Mouse (Mus musculus) heart, postnatal 10 days (tissue): Measurements from ENCODE around the gene Apol6. TPM values are rescaled to one million over a fixed set of nuclear protein-coding genes. Genes with fewer than 3 reads are reported as not detected.

Source experiments
- DNase-seq, 2 experiments: peaks; one replicate each; pipeline ENCODE4 v3.0.0; 2021
- intact Hi-C: fragments of 180-260 bp; cut with DNase I; formaldehyde crosslinking; loops from one replicate; pipeline ENCODE4 v1.15.1; 2025
- total RNA-seq, 2 experiments: library from RNA; stranded (reverse); gene quantifications; 2 replicates each; pipeline ENCODE4 v1.2.3; 2021

Gene Apol6
- total RNA-seq, 2 experiments from 2014 or later = 1.6 to 1.7 TPM

- DNase-seq = no peak
- intact Hi-C loops = loop anchor here (5.0 kb wide), 2 partner anchors 39 to 89 kb away; no protein-coding TSS in a partner anchor
Measured at GRCm38 (mm10) chr15:77066233-77066632, 21.7 kb downstream of the Apol6 start.

- intact Hi-C loops = loop anchor here (2.0 to 5.0 kb wide), 3 partner anchors 30 to 91 kb away; no protein-coding TSS in a partner anchor
Measured at GRCm38 (mm10) chr15:77068439-77068861, 23.9 kb downstream of the Apol6 start.

GRCm38 (mm10) chr15:77069019-77069418, 24.5 kb downstream of the Apol6 start:
- intact Hi-C loops = loop anchor here (2.0 to 5.0 kb wide), 3 partner anchors 30 to 92 kb away; no protein-coding TSS in a partner anchor
- peak; percentile 57 to 61 for DNase-seq

More at GRCm38 (mm10) chr15:77068439-77068861, 23.9 kb downstream of the Apol6 start:
- peak; percentile 64 to 66 for DNase-seq

DNA sequence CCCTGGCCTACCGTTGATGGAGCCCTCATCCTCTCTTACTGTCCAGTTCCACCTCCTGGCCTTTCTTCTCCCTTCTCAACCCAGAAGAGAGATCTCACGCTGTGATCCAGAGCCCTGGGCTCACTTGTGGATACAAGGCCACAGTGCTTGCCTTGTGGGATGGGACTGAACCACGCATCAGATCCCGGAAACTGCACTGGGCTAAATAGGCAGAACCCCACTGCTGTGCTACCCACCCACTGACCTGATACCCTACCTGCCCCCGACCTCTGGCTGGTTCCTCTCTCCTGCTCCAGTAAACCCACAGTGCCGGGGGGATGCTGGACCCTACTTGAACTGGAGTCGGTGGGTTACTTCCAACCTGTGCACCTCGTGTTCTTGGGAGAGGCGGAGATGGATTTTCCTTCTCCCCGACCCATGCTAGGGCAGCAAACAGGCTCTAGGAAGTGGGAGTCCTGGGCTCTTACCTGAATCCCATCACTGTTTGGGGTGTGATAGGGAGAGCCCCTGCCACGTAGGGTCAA, 26.3 kb downstream of the Apol6 start:
- no peak for DNase-seq
- intact Hi-C loops = no loop called here

- intact Hi-C loops = no loop called here
- peak in 1 of 2 experiments; percentile 48 for DNase-seq
Measured at GRCm38 (mm10) chr15:77071501-77071900, 27.0 kb downstream of the Apol6 start.

GRCm38 (mm10) chr15:77072556-77073163, 28.1 kb downstream of the Apol6 start:
- no peak for DNase-seq
- intact Hi-C loops = no loop called here

- intact Hi-C loops = no loop called here
- no peak for DNase-seq
Measured at GRCm38 (mm10) chr15:77076523-77076922, 32.0 kb downstream of the Apol6 start.

- no peak for DNase-seq
- intact Hi-C loops = no loop called here
Measured at GRCm38 (mm10) chr15:77077906-77078305, 33.4 kb downstream of the Apol6 start.

DNA sequence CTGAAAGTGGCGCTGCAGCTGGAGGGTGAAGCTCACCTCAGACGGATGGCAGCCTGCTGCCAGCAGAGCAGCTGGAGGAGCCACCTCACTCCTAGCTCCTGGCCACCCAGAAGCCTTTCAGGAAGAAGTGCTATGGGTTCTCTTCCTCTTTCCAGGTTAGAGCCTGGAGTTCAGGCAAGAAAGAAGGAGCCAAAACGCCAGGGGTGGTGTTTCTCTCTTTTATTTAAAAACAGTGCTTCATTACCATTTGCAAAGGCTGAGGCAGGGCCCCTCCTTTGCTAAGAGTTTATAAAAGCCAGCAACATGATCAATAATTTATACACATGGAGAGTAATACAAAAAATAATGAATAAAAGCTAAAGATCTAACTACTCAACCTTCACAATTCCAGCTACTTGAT, 34.3 kb downstream of the Apol6 start:
- no peak for DNase-seq
- intact Hi-C loops = no loop called here

DNA sequence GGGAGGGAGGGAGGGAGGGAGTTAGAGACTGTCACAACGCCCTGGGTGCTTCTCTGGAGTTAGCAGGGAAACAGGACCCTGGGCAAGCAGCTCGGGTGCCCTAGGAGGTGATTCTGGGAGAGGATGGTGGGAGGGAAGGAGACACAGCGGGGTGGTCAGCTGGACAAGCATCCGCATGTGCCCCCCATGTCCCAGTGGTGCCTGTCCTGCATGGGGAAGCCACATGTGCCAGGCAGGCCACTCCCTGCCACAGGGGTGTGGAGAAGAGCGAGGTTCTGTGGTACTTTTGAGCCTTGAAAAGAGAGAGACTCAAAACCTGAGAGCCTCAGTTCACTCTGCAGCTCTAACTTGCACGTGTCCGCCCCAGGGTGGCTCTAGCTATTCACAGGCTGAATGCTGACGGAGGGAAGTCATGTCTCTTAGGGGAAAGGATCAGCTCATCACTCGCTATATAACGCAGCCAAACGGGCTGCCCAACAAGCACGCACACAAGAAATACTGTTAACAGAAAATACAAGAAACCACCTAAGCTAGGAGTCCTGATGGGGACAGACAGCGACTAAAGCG, 34.8 kb downstream of the Apol6 start:
- intact Hi-C loops = no loop called here

GRCm38 (mm10) chr15:77079890-77080361, 35.4 kb downstream of the Apol6 start:
- DNase-seq = peak in 1 of 2 experiments; percentile 57
- intact Hi-C loops = no loop called here

More for the DNA sequence above, 34.8 kb downstream of the Apol6 start:
- no peak for DNase-seq

- intact Hi-C loops = no loop called here
- peak in 1 of 2 experiments; percentile 45 for DNase-seq
Measured at GRCm38 (mm10) chr15:77080684-77081254, 36.2 kb downstream of the Apol6 start.

- no peak for DNase-seq
- intact Hi-C loops = no loop called here
Measured at GRCm38 (mm10) chr15:77081454-77081853, 36.9 kb downstream of the Apol6 start.

DNA sequence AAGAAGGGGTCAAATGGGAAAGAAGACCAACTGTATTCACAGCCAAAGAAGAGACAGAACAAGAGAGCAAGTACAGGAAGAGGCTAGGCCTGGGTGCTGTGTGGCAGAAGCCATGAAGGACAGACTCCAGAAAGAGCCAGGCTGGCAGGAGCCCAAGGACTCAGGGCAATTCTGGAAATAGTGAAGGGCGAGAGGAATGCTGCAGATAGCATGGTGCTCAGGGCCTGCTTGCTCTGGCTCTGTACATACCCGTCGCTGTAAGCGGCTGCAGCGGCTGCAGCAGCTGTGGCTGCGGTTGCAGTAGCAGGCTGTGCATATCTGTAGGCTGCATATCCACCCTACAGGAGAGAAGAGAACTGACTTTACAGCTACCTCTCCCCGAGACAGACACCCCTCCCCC, 41.3 kb downstream of the Apol6 start:
- intact Hi-C loops = loop anchor here (5.0 kb wide), 1 partner anchor 131 kb away; no protein-coding TSS in a partner anchor
- DNase-seq = peak; percentile 84 to 85

DNA sequence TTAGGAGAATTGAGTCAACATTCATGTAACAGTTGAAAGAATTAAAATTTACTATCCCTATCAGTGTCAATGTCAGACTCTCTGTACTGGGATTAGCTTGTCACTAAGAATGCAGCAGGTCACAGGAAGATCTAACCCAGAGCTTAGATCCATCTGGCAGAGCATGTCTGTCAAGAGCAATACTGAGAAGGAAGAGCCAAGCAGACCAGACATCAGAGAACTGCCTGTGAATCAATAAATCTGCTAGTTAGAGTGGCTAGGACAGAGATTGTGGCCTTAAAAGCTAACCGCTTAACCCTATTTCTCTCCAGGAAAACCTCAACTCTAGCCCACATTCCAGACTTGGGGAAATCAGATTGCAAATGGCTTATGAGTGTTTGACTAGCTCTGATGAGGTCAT, 42.0 kb downstream of the Apol6 start:
- DNase-seq = no peak
- intact Hi-C loops = loop anchor here (5.0 kb wide), 1 partner anchor 131 kb away; no protein-coding TSS in a partner anchor

- no peak for DNase-seq
- intact Hi-C loops = loop anchor here (5.0 kb wide), 1 partner anchor 128 kb away; no protein-coding TSS in a partner anchor
Measured at GRCm38 (mm10) chr15:77089249-77089648, 44.7 kb downstream of the Apol6 start.

DNA sequence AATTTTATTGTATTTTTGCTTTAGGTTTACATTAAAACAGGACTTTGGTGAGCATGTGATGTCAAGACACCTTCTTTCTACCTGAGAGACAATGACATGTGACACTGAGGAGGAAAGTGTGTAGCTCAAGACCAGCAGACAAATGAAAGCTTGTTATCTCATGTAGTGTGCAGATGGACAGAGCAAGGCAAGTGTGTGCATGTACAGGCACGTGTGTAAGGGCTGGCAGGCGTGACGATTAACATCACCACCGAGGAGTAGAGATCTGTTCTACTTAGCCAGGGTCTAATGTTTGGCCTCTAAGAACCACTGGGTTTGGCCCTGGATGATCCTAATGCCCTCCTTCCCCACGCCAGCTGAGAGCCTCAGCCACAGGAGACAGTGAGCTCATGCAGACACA, 46.0 kb downstream of the Apol6 start:
- DNase-seq = no peak
- intact Hi-C loops = no loop called here

DNA sequence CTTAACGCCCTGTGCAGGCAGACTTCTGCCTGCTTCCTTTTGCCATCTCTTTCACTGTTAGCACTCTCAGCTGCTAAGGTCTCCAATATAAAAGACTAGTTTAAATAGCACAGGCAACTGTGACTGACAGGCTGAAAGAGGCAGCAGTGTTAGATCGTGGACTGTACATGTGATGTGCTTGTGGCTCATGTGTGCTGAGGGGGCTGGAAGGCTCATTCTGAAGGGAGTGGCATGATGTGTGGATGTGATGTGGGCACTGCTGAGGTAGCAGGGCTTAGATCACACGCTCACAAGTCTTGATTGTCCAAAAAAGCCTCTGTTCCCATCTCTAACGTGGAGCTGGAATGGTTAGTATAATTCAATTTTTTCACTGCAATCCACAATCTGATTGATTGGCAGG, 46.9 kb downstream of the Apol6 start:
- intact Hi-C loops = no loop called here
- no peak for DNase-seq

DNA sequence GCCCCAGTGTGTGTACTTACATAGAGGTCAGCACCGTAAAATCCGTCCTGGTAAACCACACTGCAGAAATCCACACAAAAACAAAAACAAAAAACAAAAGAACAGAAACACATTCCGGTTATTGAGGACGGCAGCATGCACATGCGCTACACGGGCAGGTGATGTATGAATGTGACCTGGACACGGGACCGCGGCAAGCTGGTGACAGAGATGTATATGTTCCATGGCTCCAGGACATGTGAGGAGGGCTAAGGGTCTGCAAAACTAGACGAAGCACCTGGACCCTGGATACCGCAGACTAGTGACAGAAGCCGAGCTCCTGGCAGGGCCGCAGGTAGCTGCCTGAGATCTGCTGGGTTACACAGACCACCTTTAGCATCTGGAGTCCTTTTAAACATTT, 49.9 kb downstream of the Apol6 start:
- no peak for DNase-seq
- intact Hi-C loops = no loop called here

GRCm38 (mm10) chr15:77095216-77095615, 50.7 kb downstream of the Apol6 start:
- intact Hi-C loops = no loop called here
- DNase-seq = no peak

DNA sequence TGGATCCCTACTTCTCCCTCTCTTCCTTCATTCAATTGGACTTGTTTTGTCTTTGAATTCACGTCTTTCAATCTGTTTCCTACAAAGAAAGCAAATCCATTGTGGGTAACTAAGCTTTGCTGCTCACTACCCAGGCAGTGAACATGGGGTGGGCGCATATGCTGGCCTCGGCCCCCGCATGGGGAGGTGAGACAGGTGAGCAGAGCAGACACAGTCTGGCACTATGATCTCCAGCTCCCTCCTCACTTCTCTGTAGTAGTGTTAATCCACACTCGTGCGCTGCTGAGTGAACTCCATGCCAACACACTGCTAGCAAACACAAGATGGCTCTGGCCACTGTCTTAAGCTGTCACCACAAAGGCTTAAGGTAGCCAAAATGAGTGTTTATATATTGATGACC, 52.8 kb downstream of the Apol6 start:
- no peak for DNase-seq
- intact Hi-C loops = no loop called here
